ENCODE assay signal across 24 mouse cellular contexts in genomic region chr7:82647183-82647582, GRCm38 (mm10).
"Had no signal": no experiment of that assay in that cellular context is flagged by ENCODE, and none has a peak within 500 bp of the region (broad histone marks: within the 10 kb centered on the region; RNA-seq: fewer than 3 reads in every experiment).

No protein-coding gene starts in this region.

- H3K36me3 ChIP-seq: hindbrain, embryonic 12.5 days had no signal

- H3K27me3 ChIP-seq: heart, embryonic 13.5 days; heart, embryonic 15.5 days; hindbrain, embryonic 12.5 days; kidney, embryonic 15.5 days; limb, embryonic 13.5 days; limb, embryonic 15.5 days had no signal

- H3K9ac ChIP-seq: kidney, embryonic 15.5 days; limb, embryonic 13.5 days; limb, embryonic 15.5 days had no signal

- H3K27ac ChIP-seq: gastrocnemius, adult 2 months; heart, adult 2 months; heart, embryonic 13.5 days; heart, embryonic 15.5 days; hindbrain, embryonic 10.5 days; hindbrain, embryonic 12.5 days; hindbrain, embryonic 14.5 days; kidney, embryonic 15.5 days; kidney, postnatal 0 days; limb, embryonic 13.5 days; limb, embryonic 15.5 days had no signal

- DNase-seq: gastrocnemius, adult 2 months; gastrocnemius, postnatal 10 days; gastrocnemius, postnatal 25 days; heart, adult 11 months; heart, adult 2 months; heart, postnatal 14 days; heart, postnatal 36 days; kidney, adult 11 months; kidney, adult 2 months; kidney, adult 9 months; kidney, postnatal 14 days; kidney, postnatal 36 days; layer of hippocampus, adult 9-11 months; layer of hippocampus, postnatal 36 days; left cerebral cortex, postnatal 4 days had no signal

- H3K9me3 ChIP-seq: heart, embryonic 13.5 days; heart, embryonic 15.5 days; hindbrain, embryonic 10.5 days; hindbrain, embryonic 12.5 days; kidney, embryonic 15.5 days; limb, embryonic 13.5 days; limb, embryonic 15.5 days had no signal
